Mouse (Mus musculus) stomach, embryonic 15.5 days (tissue): ENCODE results near the gene Gabrr1. TPM values are rescaled to one million over a fixed set of nuclear protein-coding genes. Genes with fewer than 3 reads are reported as not detected.

ENCODE experiments used
- polyA plus RNA-seq: library from polyadenylated mRNA; unstranded; fragments of >200 nt; fragmentation: Nextera tagmentation; extraction: Ambion mirVana; gene quantifications from 2 replicates; pipeline ENCODE4 v1.2.1, GENCODE M21; 2015

Gene Gabrr1
- polyA plus RNA-seq, 1 experiment from 2014 or later, result not detected

Other genes starting within 250 kb of the Gabrr1 start
- 4.5 and 5.4 TPM in 2 replicates for gene Ankrd6, start 181.7 kb upstream of the Gabrr1 start, polyA plus RNA-seq
- 8.9 and 13.0 TPM in 2 replicates for gene Rragd, start 149.5 kb upstream of the Gabrr1 start, polyA plus RNA-seq
- 42.3 and 45.4 TPM in 2 replicates for gene Ube2j1, start 101.1 kb upstream of the Gabrr1 start, polyA plus RNA-seq
- 0.39 and 0.50 TPM in 2 replicates for gene Gabrr2, start 69.5 kb upstream of the Gabrr1 start, polyA plus RNA-seq
- 1.2 and 1.7 TPM in 2 replicates for gene Pm20d2, start 57.2 kb downstream of the Gabrr1 start, polyA plus RNA-seq
- gene Srsf12, start 76.5 kb downstream of the Gabrr1 start, polyA plus RNA-seq, result 6.8 and 8.3 TPM in 2 replicates
- 90.7 and 99.1 TPM in 2 replicates for gene Pnrc1, start 157.6 kb downstream of the Gabrr1 start, polyA plus RNA-seq
- 20.8 and 22.9 TPM in 2 replicates for gene Rngtt, start 177.8 kb downstream of the Gabrr1 start, polyA plus RNA-seq